Mouse (Mus musculus) spleen, adult 18-20 months (tissue): ENCODE data around the gene Tubg1.
"Not testable (repeated sequence)": the region's sequence is repeated elsewhere in the genome, so short reads cannot be mapped to it uniquely, and the experiment has no call there.

Source experiments
- DNase-seq, 2 experiments: peaks; one replicate each; pipeline ENCODE4 v3.0.0; 2022; ENCODE audit warnings: mixed read lengths in 2 of 2

The Tubg1 gene

GRCm38 (mm10) chr11:101103011-101103410 is 16.7 kb upstream of the Tubg1 start:
- no peak for DNase-seq

- DNase-seq, result no peak
Observed at GRCm38 (mm10) chr11:101109351-101109750, 10.4 kb upstream of the Tubg1 start.

DNA sequence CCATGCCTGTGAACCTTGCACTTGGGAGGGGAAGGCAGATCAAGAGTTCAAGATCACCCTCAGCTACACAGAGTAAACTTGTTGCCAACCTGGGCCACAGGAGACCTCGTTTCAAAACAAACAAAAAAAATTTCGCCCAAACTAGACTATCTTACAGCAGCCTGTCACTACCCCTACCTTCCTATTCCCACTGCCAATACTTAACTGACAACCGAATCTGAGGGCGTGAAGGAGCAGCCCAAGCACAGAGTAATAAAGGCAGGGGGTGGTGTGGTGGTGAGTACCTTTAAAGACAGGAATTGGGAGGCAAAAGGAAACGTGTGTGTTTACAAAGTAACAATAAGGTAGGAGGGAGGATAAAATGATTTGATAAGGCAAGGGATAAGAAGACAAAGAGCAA is 9.0 kb upstream of the Tubg1 start:
- no peak for DNase-seq

DNA sequence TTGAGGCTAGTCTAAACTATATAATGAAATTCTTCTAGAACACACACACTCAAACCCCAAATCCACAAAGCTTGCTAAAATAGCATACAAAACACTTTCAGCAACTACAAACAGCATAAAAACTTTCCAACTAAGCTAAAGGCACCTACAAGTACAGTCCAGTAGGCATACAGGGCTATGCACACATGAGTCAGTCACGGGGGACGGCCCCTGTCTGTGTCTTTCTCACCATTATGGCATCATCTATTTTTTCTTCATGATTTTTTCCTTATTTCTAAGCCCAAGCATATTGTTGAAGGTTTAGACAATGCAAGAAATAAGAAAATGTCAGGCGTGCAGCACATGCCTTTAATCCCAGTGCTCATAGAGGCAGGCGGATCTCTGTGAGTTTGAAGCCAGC is 8.6 kb upstream of the Tubg1 start:
- no peak for DNase-seq

GRCm38 (mm10) chr11:101112186-101112585 is 7.6 kb upstream of the Tubg1 start:
- no peak for DNase-seq

DNA sequence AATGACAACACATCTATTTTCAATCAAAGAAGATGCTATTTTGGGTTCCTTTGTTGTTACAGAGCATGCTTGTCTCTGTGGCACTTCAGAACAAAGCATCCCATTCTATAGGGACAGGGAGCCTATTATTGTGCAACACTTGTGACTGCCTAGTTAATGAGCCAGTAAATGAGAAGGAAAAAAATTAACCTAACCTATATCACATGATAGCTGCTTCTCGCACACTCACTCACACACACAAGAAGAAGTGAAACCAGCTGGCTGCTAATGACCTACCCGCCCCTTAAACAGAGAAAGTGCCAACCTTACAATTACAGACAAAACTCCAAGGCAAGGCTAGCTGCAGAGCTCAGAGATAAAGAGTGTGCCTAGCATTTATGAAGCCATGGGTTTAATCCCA is 4.2 kb upstream of the Tubg1 start:
- DNase-seq, result peak in 1 of 2 experiments; percentile 18

GRCm38 (mm10) chr11:101118105-101118504 is 1.6 kb upstream of the Tubg1 start:
- no peak for DNase-seq

- no peak for DNase-seq
Observed at GRCm38 (mm10) chr11:101119131-101119760, 492 bp upstream of the Tubg1 start.

DNA sequence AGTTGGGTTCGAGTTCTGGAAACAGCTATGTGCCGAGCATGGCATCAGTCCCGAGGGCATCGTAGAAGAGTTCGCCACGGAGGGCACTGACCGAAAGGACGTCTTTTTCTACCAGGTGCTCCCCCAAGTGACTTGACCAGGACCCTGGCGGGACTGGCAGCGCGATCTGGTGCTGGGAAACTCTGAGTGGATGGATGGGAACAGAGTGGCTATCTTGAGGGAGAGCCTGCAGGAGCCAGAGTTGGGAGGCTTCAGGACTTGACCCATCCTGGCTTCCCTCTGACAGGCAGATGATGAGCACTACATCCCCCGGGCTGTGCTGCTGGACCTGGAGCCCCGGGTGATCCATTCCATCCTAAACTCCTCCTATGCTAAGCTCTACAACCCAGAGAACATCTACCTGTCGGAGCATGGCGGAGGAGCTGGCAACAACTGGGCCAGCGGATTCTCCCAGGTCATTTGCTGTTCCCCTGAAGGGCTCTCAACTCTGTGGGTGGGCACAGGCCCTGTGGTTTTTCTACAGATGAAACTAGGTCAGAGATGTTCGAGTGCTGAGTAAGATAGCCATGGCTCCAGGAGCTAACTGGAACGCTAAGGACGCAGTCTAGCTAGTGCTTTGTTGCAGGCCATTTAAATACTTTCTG is 929 bp downstream of the Tubg1 start:
- DNase-seq, result peak in 1 of 2 experiments; percentile 19

DNA sequence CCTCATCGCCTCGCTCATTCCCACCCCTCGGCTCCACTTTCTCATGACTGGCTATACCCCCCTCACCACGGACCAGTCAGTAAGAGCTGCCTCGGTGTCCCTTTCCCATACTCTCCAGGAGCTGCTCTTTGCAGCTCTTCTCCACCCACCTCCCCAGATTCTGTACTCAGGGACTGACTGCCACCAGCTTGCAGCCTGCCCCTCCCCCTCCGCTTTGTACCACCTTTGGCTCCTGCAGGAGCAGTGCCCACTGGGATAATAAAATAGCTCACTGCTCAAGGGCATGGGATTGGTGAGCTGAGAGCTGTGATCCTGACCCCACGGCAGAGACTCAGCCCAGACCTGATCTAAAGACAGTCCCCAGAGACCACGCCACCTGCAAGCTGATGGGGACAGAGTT is 4.8 kb downstream of the Tubg1 start:
- not testable (repeated sequence) for DNase-seq

GRCm38 (mm10) chr11:101125008-101125407 is 5.3 kb downstream of the Tubg1 start:
- DNase-seq, result not testable (repeated sequence)

- DNase-seq, result no peak
Observed at GRCm38 (mm10) chr11:101127075-101127474, 7.3 kb downstream of the Tubg1 start.

- DNase-seq, result no peak
Observed at GRCm38 (mm10) chr11:101128996-101129577, 9.3 kb downstream of the Tubg1 start.

DNA sequence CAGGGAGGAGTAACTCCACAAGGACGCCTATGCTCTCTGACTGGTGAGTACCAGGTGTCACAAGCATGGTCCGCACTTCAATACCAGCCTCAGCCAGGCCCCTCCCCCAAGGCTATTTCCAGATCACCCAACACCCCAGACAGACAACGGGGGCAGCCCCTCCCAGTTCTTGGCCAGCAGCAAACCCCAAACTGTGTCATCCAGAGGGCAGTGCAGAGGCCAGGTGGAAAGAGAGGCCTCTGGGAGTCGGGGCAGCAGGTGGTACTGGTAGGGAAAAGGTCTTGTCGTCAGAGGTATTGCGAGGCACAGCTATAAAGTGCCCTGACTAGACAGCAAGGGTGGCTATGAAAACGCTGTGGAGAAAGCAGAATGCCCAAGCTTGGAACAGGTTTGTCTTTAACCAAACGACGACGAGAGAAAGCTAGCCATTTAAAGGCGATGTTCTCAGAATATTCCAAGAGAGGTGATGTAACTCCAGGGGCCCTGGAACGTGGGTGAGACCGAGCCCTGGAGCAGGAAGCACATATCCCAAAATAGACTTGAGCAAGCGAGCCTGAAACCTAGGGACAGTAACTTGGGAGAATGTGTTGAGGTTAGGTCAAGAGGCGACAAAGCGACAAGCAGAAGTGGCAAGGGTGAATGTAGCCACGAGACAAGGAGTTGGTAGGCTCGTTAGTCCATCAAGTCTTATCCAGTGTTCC is 10.5 kb downstream of the Tubg1 start:
- no peak for DNase-seq

DNA sequence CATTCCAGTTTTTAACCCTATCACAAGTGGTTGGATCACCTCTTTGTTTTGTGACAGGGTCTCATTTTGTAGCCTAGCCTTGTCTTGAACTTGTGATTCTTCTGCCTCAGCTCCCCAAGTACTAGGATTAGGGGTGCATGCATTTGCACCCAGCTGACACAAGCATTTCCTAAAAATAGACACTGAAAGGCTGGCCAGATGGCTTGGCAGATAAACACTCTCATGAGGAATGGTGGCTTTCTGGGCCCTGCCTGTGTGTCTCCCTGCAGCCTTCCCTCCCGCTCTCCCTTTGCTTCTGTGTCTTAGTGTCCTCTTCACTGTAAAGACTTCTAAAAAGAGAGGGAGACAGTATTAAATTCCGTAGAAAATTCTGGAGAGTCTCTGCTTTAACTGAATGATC is 11.4 kb downstream of the Tubg1 start:
- no peak for DNase-seq

GRCm38 (mm10) chr11:101131701-101132100 is 12.0 kb downstream of the Tubg1 start:
- DNase-seq, result no peak

GRCm38 (mm10) chr11:101133037-101133436 is 13.3 kb downstream of the Tubg1 start:
- DNase-seq, result no peak

DNA sequence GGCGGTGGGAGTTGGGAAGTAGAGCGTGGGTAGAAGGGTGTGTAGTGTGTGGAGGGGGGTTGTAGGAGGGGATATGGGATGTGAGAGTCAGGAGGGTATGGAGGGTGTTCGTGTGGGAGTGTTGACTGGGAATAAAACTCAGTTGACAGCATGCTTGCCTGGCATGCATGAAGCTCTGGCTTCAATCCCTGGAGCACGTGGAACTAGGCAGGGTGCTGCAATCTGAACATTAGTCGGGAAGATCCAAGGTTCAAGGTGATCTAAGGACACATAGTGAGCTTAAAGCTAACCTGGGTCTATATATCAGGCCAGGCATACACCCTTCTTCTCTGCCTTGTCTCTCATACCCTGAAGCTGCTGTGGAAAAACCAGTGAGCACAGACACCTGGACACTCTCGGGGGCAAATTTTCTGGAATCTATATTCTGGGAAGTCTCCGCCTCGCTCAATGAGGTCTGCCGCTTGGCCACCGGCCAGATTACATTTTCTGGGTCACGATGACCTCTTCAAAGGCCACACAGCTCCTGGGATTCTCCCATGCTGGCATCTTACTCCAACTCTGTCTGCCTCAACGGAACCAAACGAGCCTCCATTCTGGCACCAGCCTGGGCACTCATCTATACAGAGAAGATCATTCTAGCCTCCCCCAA is 14.6 kb downstream of the Tubg1 start:
- DNase-seq, result no peak

DNA sequence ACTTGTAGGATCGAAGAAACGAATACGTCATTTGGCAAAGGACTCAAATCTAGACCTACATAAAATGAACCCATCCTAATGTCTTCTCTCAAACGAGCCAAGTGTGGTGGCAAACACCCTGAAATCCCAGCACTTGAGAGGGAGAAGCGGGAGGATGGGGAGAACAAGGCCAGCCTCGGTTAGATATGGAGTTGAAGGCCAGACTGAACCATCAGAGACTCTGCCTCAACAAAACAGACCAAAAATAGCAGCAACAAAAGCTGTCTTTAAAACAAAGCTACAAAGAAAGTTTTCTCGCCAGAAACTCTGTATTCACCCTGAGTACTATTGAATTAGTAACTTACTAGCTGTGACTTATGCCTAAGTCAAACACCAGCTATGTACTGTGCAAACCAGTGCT is 17.3 kb downstream of the Tubg1 start:
- DNase-seq, result no peak

DNA sequence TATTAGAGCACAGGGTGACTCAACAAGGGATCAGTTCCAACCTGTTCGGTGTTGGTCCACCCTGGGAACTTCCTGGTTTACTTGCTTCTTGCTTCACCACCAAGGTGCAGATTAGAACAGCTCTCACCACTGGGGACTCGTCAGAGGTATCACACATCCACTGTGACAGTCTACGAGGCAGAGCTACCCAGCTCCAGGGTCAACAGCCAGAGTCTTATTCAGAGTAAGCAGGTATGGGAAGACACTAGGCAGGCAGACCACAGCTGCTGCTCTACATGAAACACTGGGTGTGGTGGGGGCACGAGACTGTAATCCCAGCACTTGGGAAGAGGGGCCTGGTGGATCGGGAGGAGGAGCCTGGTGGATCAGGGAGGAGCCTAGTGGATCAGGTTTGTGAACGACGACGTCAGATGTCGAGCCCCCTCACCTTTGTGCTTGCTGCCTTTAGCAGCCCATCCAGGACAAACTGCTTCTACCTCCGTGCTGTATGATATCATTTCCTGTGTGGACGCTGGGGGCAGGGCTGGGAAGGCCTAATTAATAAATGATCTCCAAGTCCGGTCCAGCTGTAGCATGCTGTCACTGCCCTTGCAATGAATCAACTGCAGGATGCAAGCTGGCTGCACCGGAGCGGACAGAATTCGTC is 18.9 kb downstream of the Tubg1 start:
- DNase-seq, result no peak

GRCm38 (mm10) chr11:101140164-101140819 is 20.6 kb downstream of the Tubg1 start:
- DNase-seq, result no peak

- DNase-seq, result no peak
Observed at GRCm38 (mm10) chr11:101141088-101141487, 21.4 kb downstream of the Tubg1 start.
